Mouse (Mus musculus): Measurements from ENCODE around the gene Gm6509.
"Not testable (repeated sequence)": the region's sequence is repeated elsewhere in the genome, so short reads cannot be mapped to it uniquely, and the experiment has no call there.

Gm6509 gene

GRCm38 (mm10) chr5:94623679-94624078, at the start of gene Gm6509:
TSS of gene Gm6509 (plus strand) at chr5:94623979.
- not testable (repeated sequence) for DNase-seq (ENCODE audit: low spot score in 2 of 2)

DNA sequence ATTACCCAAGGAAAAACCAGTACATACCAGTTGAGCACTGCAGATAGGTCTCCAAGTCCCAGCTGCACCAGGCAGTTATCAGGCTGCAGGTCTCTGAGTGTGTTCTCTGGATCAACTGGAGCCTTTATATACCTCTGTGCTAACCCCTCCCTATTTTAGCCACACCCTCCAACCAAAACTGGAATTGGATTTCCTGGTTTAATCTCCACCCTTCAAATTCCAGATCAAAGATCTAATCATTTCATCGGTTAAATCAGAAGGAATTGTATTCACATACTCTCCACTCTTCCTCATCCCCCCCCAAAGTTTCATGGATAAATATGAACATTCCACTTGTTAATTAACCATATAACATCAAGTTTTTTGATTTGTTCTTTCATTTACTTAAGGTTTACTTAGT, 7.5 kb upstream of the Gm6509 start, which contains the start of gene Gm3147:
Gm3147 (minus strand) TSS at position 101 of the 400 bp plus-strand sequence.
- not testable (repeated sequence) for DNase-seq (ENCODE audit: low spot score in 2 of 2)

DNA sequence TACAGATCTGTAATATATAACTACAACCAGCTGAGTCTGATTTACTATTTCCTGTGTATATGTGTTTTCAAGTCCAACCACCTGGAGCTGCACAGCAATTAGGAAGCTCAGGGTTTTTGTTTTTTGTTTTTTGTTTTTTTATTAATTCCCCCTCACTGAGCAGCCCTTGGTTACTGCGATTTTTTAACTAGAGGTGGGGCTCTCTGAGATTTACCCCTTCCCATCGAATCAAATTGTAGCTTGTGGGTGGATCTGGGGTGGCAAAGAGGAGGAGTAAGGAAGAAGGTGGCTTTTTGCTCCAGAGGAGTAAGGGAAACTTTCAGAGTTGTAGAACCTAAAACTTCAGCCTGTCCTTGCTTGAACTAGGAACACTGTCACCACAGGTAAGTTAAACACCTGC, 24.3 kb downstream of the Gm6509 start, which contains the start of gene Gm6205:
Gm6205 (plus strand) TSS at position 301 of the 400 bp plus-strand sequence.
- DNase-seq (ENCODE audit: low spot score in 2 of 2), result not testable (repeated sequence)

Data from right cerebral cortex, postnatal 10 days (tissue).